Mouse (Mus musculus): ENCODE data around the gene Gne. TPM values are rescaled to one million over a fixed set of nuclear protein-coding genes. Genes with fewer than 3 reads are reported as not detected.
"Not testable (repeated sequence)": the region's sequence is repeated elsewhere in the genome, so short reads cannot be mapped to it uniquely, and the experiment has no call there.

The Gne gene
- total RNA-seq, 2 experiments from 2014 or later, result 45.3 to 54.3 TPM

GRCm38 (mm10) chr4:44073799-44074198 is 10.2 kb downstream of the Gne start:
- no peak for DNase-seq (ENCODE audit: low spot score in 2 of 2)

GRCm38 (mm10) chr4:44072873-44073441 is 11.0 kb downstream of the Gne start:
- DNase-seq (ENCODE audit: low spot score in 2 of 2), result no peak

GRCm38 (mm10) chr4:44072146-44072872 is 11.7 kb downstream of the Gne start:
- peak; percentile 82 to 93 for DNase-seq (ENCODE audit: low spot score in 2 of 2)

GRCm38 (mm10) chr4:44071741-44072145 is 12.2 kb downstream of the Gne start:
- DNase-seq (ENCODE audit: low spot score in 2 of 2), result no peak

- DNase-seq (ENCODE audit: low spot score in 2 of 2), result no peak
Observed at GRCm38 (mm10) chr4:44070641-44071040, 13.3 kb downstream of the Gne start.

GRCm38 (mm10) chr4:44069411-44069810 is 14.6 kb downstream of the Gne start:
- no peak for DNase-seq (ENCODE audit: low spot score in 2 of 2)

- DNase-seq (ENCODE audit: low spot score in 2 of 2), result no peak
Observed at GRCm38 (mm10) chr4:44068736-44069135, 15.2 kb downstream of the Gne start.

GRCm38 (mm10) chr4:44066891-44067290 is 17.1 kb downstream of the Gne start:
- no peak for DNase-seq (ENCODE audit: low spot score in 2 of 2)

GRCm38 (mm10) chr4:44065355-44066025 is 18.5 kb downstream of the Gne start:
- peak; percentile 92 to 96 for DNase-seq (ENCODE audit: low spot score in 2 of 2)

- DNase-seq (ENCODE audit: low spot score in 2 of 2), result no peak
Observed at GRCm38 (mm10) chr4:44062816-44063215, 21.2 kb downstream of the Gne start.

GRCm38 (mm10) chr4:44062062-44062461 is 21.9 kb downstream of the Gne start:
- no peak for DNase-seq (ENCODE audit: low spot score in 2 of 2)

- no peak for DNase-seq (ENCODE audit: low spot score in 2 of 2)
Observed at GRCm38 (mm10) chr4:44059674-44060073, 24.3 kb downstream of the Gne start.

- DNase-seq (ENCODE audit: low spot score in 2 of 2), result no peak
Observed at GRCm38 (mm10) chr4:44049812-44050211, 34.2 kb downstream of the Gne start.

GRCm38 (mm10) chr4:44046066-44046465 is 37.9 kb downstream of the Gne start:
- DNase-seq (ENCODE audit: low spot score in 2 of 2), result no peak

GRCm38 (mm10) chr4:44044685-44045356 is 39.2 kb downstream of the Gne start:
- DNase-seq (ENCODE audit: low spot score in 2 of 2), result no peak

- not testable (repeated sequence) for DNase-seq (ENCODE audit: low spot score in 2 of 2)
Observed at GRCm38 (mm10) chr4:44043182-44043581, 40.8 kb downstream of the Gne start.

GRCm38 (mm10) chr4:44042429-44042828 is 41.5 kb downstream of the Gne start:
- DNase-seq (ENCODE audit: low spot score in 2 of 2), result no peak

GRCm38 (mm10) chr4:44040802-44041201 is 43.2 kb downstream of the Gne start:
- no peak for DNase-seq (ENCODE audit: low spot score in 2 of 2)

- DNase-seq (ENCODE audit: low spot score in 2 of 2), result no peak
Observed at GRCm38 (mm10) chr4:44036455-44036854, 47.5 kb downstream of the Gne start.

- peak in 1 of 2 experiments; percentile 20 for DNase-seq (ENCODE audit: low spot score in 2 of 2)
Observed at GRCm38 (mm10) chr4:44031521-44031920, 52.5 kb downstream of the Gne start.

- peak; percentile 17 to 35 for DNase-seq (ENCODE audit: low spot score in 2 of 2)
Observed at GRCm38 (mm10) chr4:44029661-44030066, 54.3 kb downstream of the Gne start.
